Mouse (Mus musculus): Measurements from ENCODE around the gene Arhgdib. TPM values are rescaled to one million over a fixed set of nuclear protein-coding genes. Genes with fewer than 3 reads are reported as not detected.

Gene Arhgdib
- polyA plus RNA-seq, 1 experiment from 2014 or later = 6.9 TPM

- H3K27ac ChIP-seq (ENCODE audit: low read depth, low read length) = no peak overlapping the region
- H3K4me2 ChIP-seq (ENCODE audit: low read depth, low read length) = no peak overlapping the region
- no peak overlapping the region for H3K9ac ChIP-seq (replicated peaks; ENCODE audit: low read depth, low read length)
- no peaks in the 10 kb centered on the region for H3K36me3 ChIP-seq (ENCODE audit: control insufficient read depth, insufficient read depth, low read length)
- no peak for ATAC-seq (ENCODE audit: low read depth)
- WGBS = 2% methylated on average over 2 of the region's 2 CpGs
- H3K4me3 ChIP-seq (ENCODE audit: low read depth, low read length) = no peak overlapping the region
- no peaks in the 10 kb centered on the region for H3K9me3 ChIP-seq (ENCODE audit: control insufficient read depth, low read length)
- H3K27me3 ChIP-seq (ENCODE audit: control insufficient read depth, insufficient read depth, low read length) = no peaks in the 10 kb centered on the region
- peaks cover 3% of the 10 kb centered on the region; the same call in 1 of the 2 replicates for H3K4me1 ChIP-seq (ENCODE audit: control insufficient read depth, insufficient read depth, low read length)
Measured at GRCm38 (mm10) chr6:136917885-136918284, 23.8 kb downstream of the Arhgdib start.

GRCm38 (mm10) chr6:136915721-136916395, 25.8 kb downstream of the Arhgdib start:
- Histone ChIP-seq H3K27ac (ENCODE audit: low read depth, low read length) (no peak overlapping the region), H3K27me3 (ENCODE audit: control insufficient read depth, insufficient read depth, low read length) (no peaks in the 10 kb centered on the region), H3K9ac (replicated peaks; ENCODE audit: low read depth, low read length) (no peak overlapping the region), H3K4me3 (ENCODE audit: low read depth, low read length) (no peak overlapping the region), H3K4me1 (ENCODE audit: control insufficient read depth, insufficient read depth, low read length) (peaks cover 3% of the 10 kb centered on the region; the same call in 1 of the 2 replicates), H3K4me2 (ENCODE audit: low read depth, low read length) (no peak overlapping the region), H3K9me3 (ENCODE audit: control insufficient read depth, low read length) (no peaks in the 10 kb centered on the region), H3K36me3 (ENCODE audit: control insufficient read depth, insufficient read depth, low read length) (no peaks in the 10 kb centered on the region)
- no peak for ATAC-seq (ENCODE audit: low read depth)
- 88% methylated on average over 8 of the region's 8 CpGs for WGBS

DNA sequence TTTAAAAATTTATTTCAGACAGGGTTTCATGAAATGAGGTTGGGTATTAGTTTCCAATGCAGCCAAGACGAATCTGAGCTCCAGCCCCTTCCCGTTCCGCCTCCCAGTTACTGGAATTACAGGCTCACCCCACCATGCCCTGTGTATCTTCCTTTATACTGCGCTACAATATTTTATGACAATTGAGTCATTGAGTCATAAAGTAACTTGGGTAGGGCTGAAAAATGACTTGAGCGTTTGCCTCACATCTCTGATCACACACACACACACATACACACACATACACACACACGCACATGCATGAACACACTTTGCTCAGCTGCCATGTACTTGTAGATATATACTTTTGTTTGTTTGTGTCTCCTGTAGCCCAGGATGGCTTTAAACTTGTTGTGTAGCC, 27.5 kb downstream of the Arhgdib start:
- ATAC-seq (ENCODE audit: low read depth) = no peak
- Histone ChIP-seq H3K36me3 (ENCODE audit: control insufficient read depth, insufficient read depth, low read length) (no peaks in the 10 kb centered on the region), H3K4me3 (ENCODE audit: low read depth, low read length) (no peak overlapping the region), H3K27me3 (ENCODE audit: control insufficient read depth, insufficient read depth, low read length) (no peaks in the 10 kb centered on the region), H3K9me3 (ENCODE audit: control insufficient read depth, low read length) (no peaks in the 10 kb centered on the region), H3K4me2 (ENCODE audit: low read depth, low read length) (no peak overlapping the region), H3K4me1 (ENCODE audit: control insufficient read depth, insufficient read depth, low read length) (peaks cover 3% of the 10 kb centered on the region; the same call in 1 of the 2 replicates), H3K27ac (ENCODE audit: low read depth, low read length) (no peak overlapping the region), H3K9ac (replicated peaks; ENCODE audit: low read depth, low read length) (no peak overlapping the region)
- WGBS = 92% methylated on average over 6 of the region's 6 CpGs

GRCm38 (mm10) chr6:136913384-136914126, 28.1 kb downstream of the Arhgdib start:
- Histone ChIP-seq H3K4me3 (ENCODE audit: low read depth, low read length) (no peak overlapping the region), H3K27me3 (ENCODE audit: control insufficient read depth, insufficient read depth, low read length) (no peaks in the 10 kb centered on the region), H3K4me2 (ENCODE audit: low read depth, low read length) (peak overlapping the region; percentile 44), H3K9ac (replicated peaks; ENCODE audit: low read depth, low read length) (0 out of 2 replicates have a peak overlapping the region, but pooled peaks have one; percentile 16), H3K9me3 (ENCODE audit: control insufficient read depth, low read length) (no peaks in the 10 kb centered on the region), H3K36me3 (ENCODE audit: control insufficient read depth, insufficient read depth, low read length) (no peaks in the 10 kb centered on the region), H3K27ac (ENCODE audit: low read depth, low read length) (no peak overlapping the region), H3K4me1 (ENCODE audit: control insufficient read depth, insufficient read depth, low read length) (peaks cover 3% of the 10 kb centered on the region; the same call in 1 of the 2 replicates)
- 15% methylated on average over 18 of the region's 18 CpGs for WGBS
- ATAC-seq (ENCODE audit: low read depth) = no peak

GRCm38 (mm10) chr6:136912751-136913265, 28.9 kb downstream of the Arhgdib start:
- H3K9me3 ChIP-seq (ENCODE audit: control insufficient read depth, low read length) = no peaks in the 10 kb centered on the region
- H3K4me1 ChIP-seq (ENCODE audit: control insufficient read depth, insufficient read depth, low read length) = peaks cover 3% of the 10 kb centered on the region; the same call in 1 of the 2 replicates
- no peak for ATAC-seq (ENCODE audit: low read depth)
- WGBS = 82% methylated on average over 1 of the region's 2 CpGs
- H3K36me3 ChIP-seq (ENCODE audit: control insufficient read depth, insufficient read depth, low read length) = no peaks in the 10 kb centered on the region
- H3K4me2 ChIP-seq (ENCODE audit: low read depth, low read length) = no peak overlapping the region
- H3K27me3 ChIP-seq (ENCODE audit: control insufficient read depth, insufficient read depth, low read length) = no peaks in the 10 kb centered on the region
- no peak overlapping the region for H3K9ac ChIP-seq (replicated peaks; ENCODE audit: low read depth, low read length)
- no peak overlapping the region for H3K4me3 ChIP-seq (ENCODE audit: low read depth, low read length)
- H3K27ac ChIP-seq (ENCODE audit: low read depth, low read length) = no peak overlapping the region

DNA sequence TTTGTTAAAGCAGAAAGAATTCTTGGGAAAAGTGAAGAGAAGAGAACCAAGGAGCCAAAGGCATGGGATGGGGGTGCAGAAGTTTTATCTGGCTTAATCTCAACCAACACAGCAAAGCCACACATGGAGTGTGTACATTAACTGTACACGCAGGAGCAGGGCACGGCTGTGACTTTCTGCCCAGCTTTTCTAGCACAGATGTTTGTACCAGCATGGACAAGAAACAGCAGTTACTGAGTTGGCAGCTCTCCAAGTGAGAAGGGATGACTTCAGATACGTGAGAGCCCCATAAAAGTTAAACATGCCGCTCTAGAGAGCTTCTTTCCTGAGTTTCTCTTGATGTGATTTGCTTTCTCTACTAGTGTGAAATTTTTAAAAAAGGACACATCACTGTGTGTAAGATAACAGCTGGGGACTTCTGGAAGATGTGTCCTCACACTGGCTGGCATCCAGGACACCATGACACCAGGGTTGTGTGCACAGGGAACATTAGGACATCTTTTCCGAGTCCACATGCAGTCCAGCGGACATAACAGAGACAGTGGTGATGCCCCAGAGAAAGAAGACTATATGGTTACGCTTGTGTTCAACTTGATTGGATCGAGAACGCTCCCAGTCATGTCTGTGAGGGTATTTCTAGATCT, 31.3 kb downstream of the Arhgdib start:
- WGBS = 73% methylated on average over 9 of the region's 9 CpGs
- no peak for ATAC-seq (ENCODE audit: low read depth)
- no peak overlapping the region for H3K9ac ChIP-seq (replicated peaks; ENCODE audit: low read depth, low read length)

DNA sequence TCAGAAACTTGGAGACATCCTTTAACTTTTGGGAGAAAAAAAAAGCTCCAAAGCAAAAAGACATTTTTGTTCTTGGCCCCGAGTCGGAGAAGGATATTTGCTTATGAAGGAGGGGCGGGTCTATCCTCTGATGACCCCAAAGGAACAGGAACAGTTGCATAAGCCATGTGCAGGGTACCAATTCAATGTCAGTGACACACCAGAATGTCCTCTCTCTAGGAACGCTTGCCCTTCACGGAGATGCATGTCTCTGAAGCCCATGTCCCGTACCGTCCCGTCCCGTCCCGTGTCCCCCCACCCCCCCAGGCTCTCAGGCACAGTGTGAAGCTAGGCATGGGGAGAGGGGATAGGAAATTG, 34.8 kb downstream of the Arhgdib start:
- Histone ChIP-seq H3K9me3 (ENCODE audit: control insufficient read depth, low read length) (no peaks in the 10 kb centered on the region), H3K4me1 (ENCODE audit: control insufficient read depth, insufficient read depth, low read length) (no peaks in the 10 kb centered on the region), H3K27ac (ENCODE audit: low read depth, low read length) (no peak overlapping the region), H3K27me3 (ENCODE audit: control insufficient read depth, insufficient read depth, low read length) (no peaks in the 10 kb centered on the region), H3K4me3 (ENCODE audit: low read depth, low read length) (no peak overlapping the region), H3K4me2 (ENCODE audit: low read depth, low read length) (no peak overlapping the region), H3K36me3 (ENCODE audit: control insufficient read depth, insufficient read depth, low read length) (no peaks in the 10 kb centered on the region), H3K9ac (replicated peaks; ENCODE audit: low read depth, low read length) (no peak overlapping the region)
- WGBS = 81% methylated on average over 10 of the region's 10 CpGs
- no peak for ATAC-seq (ENCODE audit: low read depth)

More for the DNA sequence above, 31.3 kb downstream of the Arhgdib start:
- H3K27me3 ChIP-seq (ENCODE audit: control insufficient read depth, insufficient read depth, low read length) = no peaks in the 10 kb centered on the region
- no peaks in the 10 kb centered on the region for H3K36me3 ChIP-seq (ENCODE audit: control insufficient read depth, insufficient read depth, low read length)
- H3K4me3 ChIP-seq (ENCODE audit: low read depth, low read length) = no peak overlapping the region
- no peak overlapping the region for H3K27ac ChIP-seq (ENCODE audit: low read depth, low read length)
- H3K4me2 ChIP-seq (ENCODE audit: low read depth, low read length) = no peak overlapping the region
- H3K9me3 ChIP-seq (ENCODE audit: control insufficient read depth, low read length) = no peaks in the 10 kb centered on the region
- H3K4me1 ChIP-seq (ENCODE audit: control insufficient read depth, insufficient read depth, low read length) = peaks cover 3% of the 10 kb centered on the region; the same call in 1 of the 2 replicates

GRCm38 (mm10) chr6:136906283-136906936, 35.3 kb downstream of the Arhgdib start:
- no peaks in the 10 kb centered on the region for H3K4me1 ChIP-seq (ENCODE audit: control insufficient read depth, insufficient read depth, low read length)
- no peak overlapping the region for H3K4me3 ChIP-seq (ENCODE audit: low read depth, low read length)
- ATAC-seq (ENCODE audit: low read depth) = no peak
- H3K36me3 ChIP-seq (ENCODE audit: control insufficient read depth, insufficient read depth, low read length) = no peaks in the 10 kb centered on the region
- no peak overlapping the region for H3K4me2 ChIP-seq (ENCODE audit: low read depth, low read length)
- H3K9me3 ChIP-seq (ENCODE audit: control insufficient read depth, low read length) = no peaks in the 10 kb centered on the region
- H3K27me3 ChIP-seq (ENCODE audit: control insufficient read depth, insufficient read depth, low read length) = no peaks in the 10 kb centered on the region
- no peak overlapping the region for H3K9ac ChIP-seq (replicated peaks; ENCODE audit: low read depth, low read length)
- H3K27ac ChIP-seq (ENCODE audit: low read depth, low read length) = no peak overlapping the region
- 89% methylated on average over 19 of the region's 19 CpGs for WGBS
